Mouse (Mus musculus): Measurements from ENCODE around the gene Dip2b.

DNA sequence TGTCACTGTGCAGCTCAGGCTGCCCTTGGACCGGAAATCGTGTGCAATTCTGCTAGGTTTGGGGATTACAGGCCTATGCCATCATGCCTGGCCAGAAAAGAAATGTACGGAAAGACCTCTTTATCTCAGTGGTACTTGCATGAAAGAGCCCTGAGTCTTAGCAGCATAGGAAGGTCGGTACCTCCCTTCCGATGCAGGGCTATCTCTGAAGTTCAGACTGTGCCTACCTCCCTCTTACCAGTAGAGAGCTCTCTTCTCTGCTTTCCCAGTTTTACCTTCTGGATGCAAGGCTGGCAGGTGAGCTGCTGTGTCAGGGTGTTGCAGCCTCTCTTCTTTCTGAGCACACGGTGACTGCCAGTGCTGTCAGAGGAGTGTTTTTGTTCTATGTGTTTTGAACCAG lies 203.3 kb downstream of the Dip2b start:
- no peak for TF ChIP-seq CTCF (IDR thresholded peaks at IDR 0.05; ENCODE audit: low read depth)
- TF ChIP-seq EP300 (IDR thresholded peaks at IDR 0.05; ENCODE audit: low read depth), result no peak

Data from liver, postnatal 0 days (tissue).